Mouse (Mus musculus): ENCODE data around the gene Retn.

DNA sequence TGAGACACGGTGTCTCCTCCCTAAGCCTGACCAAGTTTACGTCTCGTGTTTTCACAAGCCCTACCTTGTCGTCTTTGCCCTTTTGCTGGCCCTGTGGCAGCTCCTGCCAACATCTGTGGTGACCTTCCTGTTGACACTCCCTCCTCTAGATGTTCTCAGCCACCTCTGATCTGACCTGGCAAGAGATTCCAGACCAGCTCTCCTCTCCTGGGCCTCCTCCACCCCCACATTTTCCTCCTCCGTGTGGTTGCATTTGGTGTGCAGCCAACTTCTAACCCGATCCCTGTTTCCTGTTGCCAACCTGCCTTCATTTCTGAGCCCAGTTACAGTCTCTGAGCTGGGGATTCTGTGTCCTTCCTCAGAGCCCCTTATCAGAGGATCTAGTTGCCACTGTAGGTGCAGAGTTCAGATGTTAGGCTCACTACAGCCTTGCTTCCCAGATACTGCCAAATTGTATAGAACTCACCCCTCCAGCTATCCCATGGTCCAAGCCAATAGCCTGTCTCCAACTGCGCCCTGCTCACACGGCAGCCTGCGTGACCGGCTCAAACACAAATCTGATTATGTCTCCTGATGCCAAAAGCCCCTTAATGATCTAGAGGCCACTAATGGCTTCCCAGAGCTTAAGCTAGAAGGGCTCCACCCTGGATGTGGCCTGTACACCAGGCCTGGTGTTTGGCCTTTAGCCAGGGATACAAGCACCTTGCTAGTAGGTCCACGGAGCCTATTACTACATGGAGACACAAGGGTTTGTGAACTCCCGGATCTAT lies 46.3 kb upstream of the Retn start:
- TF ChIP-seq GATA1 (IDR thresholded peaks at IDR 0.05; ENCODE audit: borderline replicate concordance, low read length) (no peak), FLI1 (IDR thresholded peaks at IDR 0.05; ENCODE audit: low read length) (no peak)

Data from megakaryocyte, embryonic 14.5 days (primary cell).